ENCODE assay signal across 7 mouse cellular contexts in the genomic region with DNA sequence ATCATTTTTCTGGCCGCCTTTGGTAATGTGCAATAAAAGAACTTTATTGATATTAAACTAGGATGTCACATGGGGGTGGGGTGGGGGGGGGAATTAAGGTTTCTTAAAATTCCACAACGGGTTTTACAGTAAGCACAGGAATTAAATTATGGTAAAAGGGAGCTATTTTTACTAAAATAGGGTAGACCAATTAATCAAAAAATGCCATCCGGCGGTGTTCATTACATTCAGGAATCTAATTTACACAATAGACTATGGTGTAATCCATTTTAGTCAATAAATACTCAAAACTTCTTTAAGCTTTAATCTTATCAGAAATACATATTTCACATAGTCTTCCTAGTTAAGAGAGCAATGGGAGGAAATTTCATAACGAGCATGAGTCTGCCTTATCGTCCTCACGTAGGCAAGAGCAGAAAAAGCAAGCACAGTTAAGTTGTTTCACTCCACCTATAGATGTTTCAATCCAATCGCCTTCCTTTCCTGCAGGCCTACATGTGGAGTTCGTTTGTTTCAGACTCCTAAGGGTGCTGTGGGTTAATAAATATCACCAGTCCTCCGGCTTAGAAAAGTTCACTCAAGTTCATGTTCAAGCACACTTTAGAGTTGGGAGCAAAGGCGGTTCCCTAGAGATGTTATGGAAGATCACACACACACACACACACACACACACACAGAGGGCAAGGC. TPM values are rescaled to one million over a fixed set of nuclear protein-coding genes. Genes with fewer than 3 reads are reported as not detected.
DNase-seq lines count a peak whose midpoint lies in the region; ATAC-seq and TF ChIP-seq lines count a peak whose summit lies in the region.

No protein-coding gene starts in this region.

- no peaks in the 10 kb centered on the region for H3K9me3 ChIP-seq in lung, embryonic 14.5 days (ENCODE audit: low read depth, low read length)
- H3K9me3 ChIP-seq in limb, embryonic 12.5 days, result no peaks in the 10 kb centered on the region

- 25% methylated on average over 11 of the region's 11 CpGs for WGBS in lung, embryonic 14.5 days
- WGBS in limb, embryonic 12.5 days, result 40% methylated on average over 11 of the region's 11 CpGs
- WGBS in olfactory bulb, adult 2 months, result 31% methylated on average over 11 of the region's 11 CpGs

- peak overlapping the region; percentile 99 for H3K4me2 ChIP-seq in lung, embryonic 14.5 days
- H3K4me2 ChIP-seq in limb, embryonic 12.5 days, result peak overlapping the region; percentile 96

- no peak for TF ChIP-seq POLR2A in embryonic fibroblast, embryonic 13.5 days (IDR thresholded peaks at IDR 0.05; ENCODE audit: low read depth, low read length)
- no peak for TF ChIP-seq POLR2A in olfactory bulb, adult 2 months (IDR thresholded peaks at IDR 0.05; ENCODE audit: insufficient read depth, low read depth, low read length)

- peak; percentile 27 for DNase-seq in lung, embryonic 14.5 days
- no peak for DNase-seq in lung, postnatal 25 days (ENCODE audit: low spot score)
- DNase-seq in frontal cortex, postnatal 36 days (ENCODE audit: low spot score in 2 of 2), result no peak
- no peak for DNase-seq in ovary, postnatal 14 days (ENCODE audit: low spot score)

- TF ChIP-seq CTCF in lung, embryonic 14.5 days (IDR thresholded peaks at IDR 0.05; ENCODE audit: low read depth), result no peak
- TF ChIP-seq CTCF in embryonic fibroblast, embryonic 13.5 days (IDR thresholded peaks at IDR 0.05; ENCODE audit: borderline replicate concordance, insufficient read depth, low read length), result no peak
- no peak for TF ChIP-seq CTCF in olfactory bulb, adult 2 months (IDR thresholded peaks at IDR 0.05; ENCODE audit: insufficient read depth, low read depth, low read length)

- H3K36me3 ChIP-seq in lung, embryonic 14.5 days (ENCODE audit: insufficient read depth), result no peaks in the 10 kb centered on the region
- no peaks in the 10 kb centered on the region for H3K36me3 ChIP-seq in limb, embryonic 12.5 days

- H3K4me1 ChIP-seq in lung, embryonic 14.5 days (ENCODE audit: insufficient read depth), result peaks cover 15% of the 10 kb centered on the region
- peaks cover under 1% of the 10 kb centered on the region for H3K4me1 ChIP-seq in embryonic fibroblast, embryonic 13.5 days (ENCODE audit: control insufficient read depth, insufficient read depth, low read length)
- H3K4me1 ChIP-seq in limb, embryonic 12.5 days (replicated peaks), result peaks cover 57% of the 10 kb centered on the region
- peaks cover 9% of the 10 kb centered on the region for H3K4me1 ChIP-seq in olfactory bulb, adult 2 months (ENCODE audit: control insufficient read depth, insufficient read depth, low read length)

- H3K27ac ChIP-seq in lung, embryonic 14.5 days (ENCODE audit: low read depth), result peak overlapping the region; percentile 93; the same call in 1 of the 2 replicates
- H3K27ac ChIP-seq in embryonic fibroblast, embryonic 13.5 days (ENCODE audit: insufficient read depth, low read length), result no peak overlapping the region
- no peak overlapping the region for H3K27ac ChIP-seq in limb, embryonic 12.5 days
- H3K27ac ChIP-seq in olfactory bulb, adult 2 months (ENCODE audit: insufficient read depth, low read depth, low read length), result no peak overlapping the region

- peak overlapping the region; percentile 64 for H3K4me3 ChIP-seq in lung, embryonic 14.5 days (ENCODE audit: low read depth, low read length)
- H3K4me3 ChIP-seq in embryonic fibroblast, embryonic 13.5 days (ENCODE audit: insufficient read depth, low read length), result peak overlapping the region; percentile 89
- peak overlapping the region; percentile 91 for H3K4me3 ChIP-seq in limb, embryonic 12.5 days (replicated peaks)
- peak overlapping the region; percentile 99 for H3K4me3 ChIP-seq in olfactory bulb, adult 2 months (ENCODE audit: insufficient read depth, low read depth, low read length)

- no peak for ATAC-seq in lung, embryonic 14.5 days (ENCODE audit: insufficient read depth)
- no peak for ATAC-seq in limb, embryonic 12.5 days (ENCODE audit: insufficient number of reproducible peaks, insufficient read depth, low FRiP score, low TSS enrichment, low read depth)

- H3K27me3 ChIP-seq in lung, embryonic 14.5 days (ENCODE audit: insufficient read depth, low read length), result peaks cover 11% of the 10 kb centered on the region
- H3K27me3 ChIP-seq in limb, embryonic 12.5 days, result peaks cover 19% of the 10 kb centered on the region

- H3K9ac ChIP-seq in lung, embryonic 14.5 days, result peak overlapping the region; percentile 75
- peak overlapping the region; percentile 90 for H3K9ac ChIP-seq in limb, embryonic 12.5 days (replicated peaks)

RNA-seq across cellular contexts. Expression of a gene that starts 2.5 kb away (rescaled TPM):
- 99.5 and 104 TPM in 2 replicates for polyA plus RNA-seq in lung, embryonic 14.5 days (2014; fragmentation: Nextera tagmentation; extraction: Ambion mirVana)
- 48.4 and 80.9 TPM in 2 replicates for polyA plus RNA-seq in embryonic fibroblast, embryonic 13.5 days (2011; ENCODE audit: insufficient read length, low read depth, missing spikeins)
- polyA plus RNA-seq in limb, embryonic 12.5 days (2016; fragmentation: Nextera tagmentation; extraction: Ambion mirVana), result 82.3 and 84.4 TPM in 2 replicates
- 237 and 284 TPM in 2 replicates for polyA plus RNA-seq in olfactory bulb, adult 2 months (2012; ENCODE audit: insufficient read depth, insufficient read length, low replicate concordance, missing spikeins)
